Mouse (Mus musculus): ENCODE results near the gene Ssxb9. TPM values are rescaled to one million over a fixed set of nuclear protein-coding genes. Genes with fewer than 3 reads are reported as not detected.
"Not testable (repeated sequence)": the region's sequence is repeated elsewhere in the genome, so short reads cannot be mapped to it uniquely, and the experiment has no call there.

Ssxb9 gene
- polyA plus RNA-seq (2016; fragmentation: Nextera tagmentation; extraction: Ambion mirVana), result not detected in 2 replicates

GRCm38 (mm10) chrX:8366678-8367077, at the start of gene Ssxb9:
Gene Ssxb9, plus strand, starts transcription at chrX:8366978.
- not testable (repeated sequence) for H3K27ac ChIP-seq; H3K4me1 ChIP-seq; H3K9me3 ChIP-seq; H3K4me3 ChIP-seq (replicated peaks); H3K36me3 ChIP-seq (replicated peaks); ATAC-seq (ENCODE audit: low FRiP score); H3K9ac ChIP-seq; H3K27me3 ChIP-seq; H3K4me2 ChIP-seq
- WGBS, result 21% methylated on average over 1 of the region's 1 CpGs

DNA sequence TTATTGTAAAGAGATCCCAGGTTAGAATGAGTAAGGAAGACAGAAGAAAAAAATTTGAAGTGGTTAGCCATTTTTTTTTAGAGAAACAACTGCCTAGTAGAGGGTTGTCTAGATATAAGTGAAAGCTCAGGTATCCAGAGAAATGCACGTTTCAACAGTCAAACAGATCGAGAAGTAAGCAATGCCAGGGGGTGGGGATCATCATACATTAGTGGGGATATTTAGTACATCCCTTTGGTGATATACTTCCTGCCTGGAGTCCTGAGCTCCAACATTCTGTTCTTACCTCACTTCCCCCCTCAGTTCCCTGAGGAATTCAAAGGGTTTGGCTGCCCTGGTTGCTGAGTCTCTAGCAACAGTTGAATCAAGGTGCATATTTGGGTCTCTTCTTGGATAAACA, 39.7 kb upstream of the Ssxb9 start, which contains the start of gene Ssxb10:
Gene Ssxb10, plus strand, starts transcription at position 301 of the 400 bp plus-strand sequence.
- no peak for ATAC-seq (ENCODE audit: low FRiP score)
- 74% methylated on average over 2 of the region's 2 CpGs for WGBS

GRCm38 (mm10) chrX:8413005-8413404, 46.2 kb downstream of the Ssxb9 start, which contains the start of gene Ssxb1:
Gene Ssxb1, plus strand, starts transcription at chrX:8413305.
- H3K9ac ChIP-seq; H3K27ac ChIP-seq; H3K4me2 ChIP-seq; H3K4me3 ChIP-seq (replicated peaks); H3K36me3 ChIP-seq (replicated peaks); H3K27me3 ChIP-seq; H3K9me3 ChIP-seq; H3K4me1 ChIP-seq; ATAC-seq (ENCODE audit: low FRiP score): not testable (repeated sequence)
- 24% methylated on average over 1 of the region's 1 CpGs for WGBS

More for the DNA sequence above, 39.7 kb upstream of the Ssxb9 start, which contains the start of gene Ssxb10:
- no peaks in the 10 kb centered on the region for H3K4me1 ChIP-seq
- no peaks in the 10 kb centered on the region for H3K36me3 ChIP-seq (replicated peaks)
- H3K9ac ChIP-seq, result no peak within 1 kb of the TSS
- peaks cover 10% of the 10 kb centered on the region for H3K9me3 ChIP-seq
- no peak within 1 kb of the TSS for H3K4me2 ChIP-seq
- no peaks in the 10 kb centered on the region for H3K27me3 ChIP-seq
- no peak within 1 kb of the TSS for H3K27ac ChIP-seq
- no peak within 1 kb of the TSS for H3K4me3 ChIP-seq (replicated peaks)

Other genes with a start within 250 kb of the Ssxb9 start
- gene Wdr13, start 234.1 kb upstream of the Ssxb9 start, polyA plus RNA-seq (2016; fragmentation: Nextera tagmentation; extraction: Ambion mirVana), result 38.6 and 39.1 TPM in 2 replicates
- 484 and 498 TPM in 2 replicates for gene Rbm3, start 221.1 kb upstream of the Ssxb9 start, polyA plus RNA-seq (2016; fragmentation: Nextera tagmentation; extraction: Ambion mirVana)
- 13.5 and 14.3 TPM in 2 replicates for gene Tbc1d25, start 190.8 kb upstream of the Ssxb9 start, polyA plus RNA-seq (2016; fragmentation: Nextera tagmentation; extraction: Ambion mirVana)
- gene Ebp, start 173.5 kb upstream of the Ssxb9 start, polyA plus RNA-seq (2016; fragmentation: Nextera tagmentation; extraction: Ambion mirVana), result 19.5 and 25.3 TPM in 2 replicates
- 20.1 and 22.9 TPM in 2 replicates for gene Porcn, start 160.5 kb upstream of the Ssxb9 start, polyA plus RNA-seq (2016; fragmentation: Nextera tagmentation; extraction: Ambion mirVana)
- 42.6 and 44.8 TPM in 2 replicates for gene Ftsj1, start 114.6 kb upstream of the Ssxb9 start, polyA plus RNA-seq (2016; fragmentation: Nextera tagmentation; extraction: Ambion mirVana)
- gene Slc38a5, start 95.8 kb upstream of the Ssxb9 start, polyA plus RNA-seq (2016; fragmentation: Nextera tagmentation; extraction: Ambion mirVana), result 3.3 and 3.9 TPM in 2 replicates
- not detected in 2 replicates for gene Ssxb10, start 39.6 kb upstream of the Ssxb9 start, polyA plus RNA-seq (2016; fragmentation: Nextera tagmentation; extraction: Ambion mirVana)
- not detected in 2 replicates for gene Ssxb1, start 46.3 kb downstream of the Ssxb9 start, polyA plus RNA-seq (2016; fragmentation: Nextera tagmentation; extraction: Ambion mirVana)
- not detected in 2 replicates for gene Ssxb2, start 94.7 kb downstream of the Ssxb9 start, polyA plus RNA-seq (2016; fragmentation: Nextera tagmentation; extraction: Ambion mirVana)
- gene Gm14459, start 158.0 kb downstream of the Ssxb9 start, polyA plus RNA-seq (2016; fragmentation: Nextera tagmentation; extraction: Ambion mirVana), result not detected in 2 replicates
- not detected in 2 replicates for gene Ssxb6, start 181.3 kb downstream of the Ssxb9 start, polyA plus RNA-seq (2016; fragmentation: Nextera tagmentation; extraction: Ambion mirVana)
- not detected in 2 replicates for gene Ssxb3, start 224.8 kb downstream of the Ssxb9 start, polyA plus RNA-seq (2016; fragmentation: Nextera tagmentation; extraction: Ambion mirVana)

Data from forebrain, embryonic 12.5 days (tissue).